Mouse (Mus musculus) gastrocnemius, postnatal 4 days (tissue): ENCODE data around the gene Tdrkh. TPM values are rescaled to one million over a fixed set of nuclear protein-coding genes. Genes with fewer than 3 reads are reported as not detected.

Experiments used
- DNase-seq, 2 experiments: peaks; one replicate each; pipeline ENCODE4 v3.0.0; 2021 to 2022; ENCODE audit warnings: low spot score in 2 of 2, mixed read lengths in 2 of 2
- long read RNA-seq, 2 experiments: library from polyadenylated mRNA; stranded (forward); transcript quantifications; one replicate each; pipeline ENCODE4 v2.0.0; 2021
- total RNA-seq, 2 experiments: library from RNA; stranded (reverse); gene quantifications; 2 replicates each; pipeline ENCODE4 v1.2.3; 2021

Gene Tdrkh
- total RNA-seq: 10 to 100 TPM; 11.0 to 14.0 TPM
- long read RNA-seq, experiment 1, full-length matches to known transcripts: 8 of 10 reads
- long read RNA-seq, experiment 1, partial matches to known transcripts: 1 of 10 reads
- long read RNA-seq, experiment 1, other reads (novel, unspliced or antisense): 1 of 10 reads
- long read RNA-seq, experiment 2, full-length matches to known transcripts: 13 of 15 reads
- long read RNA-seq, experiment 2, partial matches to known transcripts: 1 of 15 reads
- long read RNA-seq, experiment 2, other reads (novel, unspliced or antisense): 1 of 15 reads

- peak; percentile 87 to 94 for DNase-seq
These were observed at the start of gene Tdrkh for GRCm38 (mm10) chr3:94413031-94413679. Gene Tdrkh, plus strand, starts transcription at chr3:94413273.

DNA sequence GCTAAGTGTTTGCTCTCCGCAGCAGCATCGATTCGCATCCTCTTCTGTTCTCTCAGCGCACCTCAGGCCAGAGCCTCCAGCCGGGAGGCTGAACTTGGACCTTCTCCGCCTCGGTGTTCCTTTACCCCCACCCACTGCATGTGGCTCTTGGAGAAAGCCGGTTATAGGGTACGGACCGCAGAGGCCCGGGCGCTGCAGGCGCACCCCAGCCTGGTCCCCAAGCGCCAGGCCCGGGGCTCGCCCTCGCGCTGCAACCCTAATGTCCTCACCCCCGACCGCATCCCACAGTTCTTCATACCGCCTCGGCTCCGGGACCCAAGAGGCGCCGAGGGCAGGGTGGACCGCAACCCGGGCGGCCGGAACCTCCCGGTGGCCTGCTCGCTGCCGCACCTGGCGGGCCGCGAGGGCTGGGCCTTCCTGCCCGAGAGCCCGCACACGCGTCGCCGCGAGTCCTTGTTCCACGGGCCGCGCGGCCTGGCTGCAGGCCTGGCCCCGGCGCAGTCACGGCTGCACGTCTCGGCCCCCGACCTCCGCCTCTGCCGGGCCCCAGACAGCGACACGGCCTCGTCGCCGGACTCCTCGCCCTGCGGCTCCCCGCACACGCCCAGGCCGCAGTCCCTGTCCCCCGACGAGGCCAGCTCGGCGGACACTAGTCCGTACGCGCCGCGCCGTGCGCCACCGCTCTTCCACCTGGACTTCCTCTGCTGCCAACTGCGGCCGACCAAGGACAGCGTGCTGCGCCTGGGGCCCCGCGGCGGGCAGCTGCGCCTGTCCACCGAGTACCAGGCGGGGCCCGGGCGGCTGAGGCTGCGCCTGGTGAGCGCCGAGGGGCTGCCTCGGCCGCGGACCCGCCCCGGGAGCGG lies 49.6 kb upstream of the Tdrkh start:
- DNase-seq: peak; percentile 37 to 61

- DNase-seq: peak in 1 of 2 experiments; percentile 28
These were observed 48.9 kb upstream of the Tdrkh start for GRCm38 (mm10) chr3:94364154-94364526.

DNA sequence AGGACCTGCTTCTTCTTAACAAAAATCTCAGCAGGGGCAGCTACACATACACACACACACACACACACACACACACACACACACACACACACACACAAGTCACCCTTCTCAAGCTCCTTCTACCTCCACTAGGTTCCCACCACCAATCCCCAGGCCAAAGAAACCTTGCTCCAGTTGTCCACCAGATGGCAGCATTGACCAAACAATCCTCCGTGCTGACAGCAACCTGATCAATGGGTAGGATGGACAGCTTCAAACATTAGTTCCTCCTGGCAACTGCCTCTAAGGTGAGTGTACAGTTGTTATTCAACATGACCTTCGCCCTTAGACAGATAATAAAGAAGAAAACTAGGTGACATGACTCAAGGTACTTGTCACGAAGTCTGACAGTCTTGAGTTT lies 46.3 kb upstream of the Tdrkh start:
- peak; percentile 42 to 54 for DNase-seq

- no peak for DNase-seq
These were observed 45.6 kb upstream of the Tdrkh start for GRCm38 (mm10) chr3:94367511-94367910.

GRCm38 (mm10) chr3:94368631-94369030 lies 44.4 kb upstream of the Tdrkh start:
- DNase-seq: no peak

DNA sequence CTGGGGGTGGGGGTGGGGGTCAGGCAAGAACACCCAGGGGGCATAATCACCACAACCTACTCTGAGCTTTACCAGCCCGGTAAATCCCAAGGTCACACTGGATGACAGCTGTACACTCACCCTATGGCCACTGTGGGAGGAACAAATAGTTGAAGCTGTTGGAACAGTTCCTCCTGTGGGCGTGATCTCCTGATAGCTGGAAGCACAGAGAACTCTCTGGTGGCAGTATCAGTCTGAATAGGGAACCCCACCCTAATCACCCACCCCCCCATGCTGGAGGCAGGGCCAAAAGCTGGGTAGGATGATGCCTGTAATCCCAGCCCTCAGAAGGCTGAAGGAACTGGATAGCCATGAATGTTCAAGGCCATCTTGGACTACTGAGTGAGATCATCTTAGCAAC lies 43.4 kb upstream of the Tdrkh start:
- no peak for DNase-seq

- peak; percentile 49 to 69 for DNase-seq
These were observed 41.4 kb upstream of the Tdrkh start for GRCm38 (mm10) chr3:94371637-94372036.

DNA sequence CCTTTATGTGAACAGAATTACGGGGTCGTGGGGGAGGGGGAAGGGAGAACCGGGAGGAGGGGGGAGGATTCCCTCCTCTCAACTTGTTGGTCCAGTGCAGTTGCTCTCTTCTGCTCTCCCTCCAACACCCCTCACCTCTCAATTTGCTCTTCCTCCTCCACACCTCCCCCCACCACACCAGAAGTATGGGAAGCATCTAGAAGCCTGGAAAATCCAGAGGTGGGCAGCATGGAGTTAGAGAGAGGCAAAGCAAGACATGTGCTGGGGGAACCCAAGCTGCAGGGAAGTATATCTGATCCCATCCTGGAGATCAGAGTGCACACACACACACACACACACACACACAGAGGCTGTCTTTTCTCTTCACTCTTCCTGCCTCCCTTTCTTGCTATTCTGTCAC lies 41.0 kb upstream of the Tdrkh start:
- DNase-seq: no peak

DNA sequence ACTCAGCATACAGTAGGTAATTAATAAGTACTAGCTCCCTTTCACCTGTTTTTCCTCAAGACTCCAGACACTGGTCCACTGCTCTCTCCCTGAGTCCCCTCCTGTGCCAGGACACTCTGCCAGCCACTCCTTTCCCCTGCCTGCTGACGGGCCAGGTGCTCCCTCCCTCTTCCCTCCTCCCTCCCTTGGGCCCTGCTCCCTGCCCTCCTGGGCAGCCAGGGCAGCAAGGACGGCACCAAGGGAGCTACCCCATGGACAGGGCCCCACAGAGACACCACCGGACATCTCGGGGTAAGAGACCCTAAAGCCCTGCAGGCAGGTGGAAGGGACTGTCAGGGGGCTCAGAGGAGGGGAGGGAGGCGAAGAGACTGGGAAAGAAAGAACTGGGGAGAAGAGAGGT lies 40.4 kb upstream of the Tdrkh start, which contains the start of gene Rorc:
Gene Rorc, plus strand, starts transcription at position 154 of the 400 bp plus-strand sequence.
- no peak for DNase-seq

DNA sequence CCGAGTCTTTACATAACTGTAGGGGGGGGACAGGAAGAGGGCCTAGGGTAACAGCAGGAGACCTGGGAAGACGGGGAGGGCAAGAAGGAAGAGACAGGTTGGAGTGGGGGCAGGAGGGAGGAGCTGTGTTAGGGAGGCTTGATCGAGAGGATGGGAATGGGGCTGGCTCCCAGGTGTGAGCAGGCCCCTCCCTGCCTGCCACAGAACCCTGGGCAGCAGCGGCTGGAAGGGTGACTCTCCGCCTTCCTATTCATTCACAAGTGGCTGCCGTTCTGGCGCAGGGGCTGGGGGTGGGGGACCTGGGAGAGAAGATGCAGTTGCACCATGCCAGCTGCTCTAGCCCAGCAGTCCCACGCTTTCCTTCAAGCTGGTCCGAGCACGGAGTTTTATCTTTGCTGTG lies 40.0 kb upstream of the Tdrkh start:
- no peak for DNase-seq

GRCm38 (mm10) chr3:94373597-94374011 lies 39.5 kb upstream of the Tdrkh start:
- DNase-seq: peak; percentile 31 to 45

- no peak for DNase-seq
These were observed 38.4 kb upstream of the Tdrkh start for GRCm38 (mm10) chr3:94374636-94375035.

- no peak for DNase-seq
These were observed 37.9 kb upstream of the Tdrkh start for GRCm38 (mm10) chr3:94375146-94375545.

DNA sequence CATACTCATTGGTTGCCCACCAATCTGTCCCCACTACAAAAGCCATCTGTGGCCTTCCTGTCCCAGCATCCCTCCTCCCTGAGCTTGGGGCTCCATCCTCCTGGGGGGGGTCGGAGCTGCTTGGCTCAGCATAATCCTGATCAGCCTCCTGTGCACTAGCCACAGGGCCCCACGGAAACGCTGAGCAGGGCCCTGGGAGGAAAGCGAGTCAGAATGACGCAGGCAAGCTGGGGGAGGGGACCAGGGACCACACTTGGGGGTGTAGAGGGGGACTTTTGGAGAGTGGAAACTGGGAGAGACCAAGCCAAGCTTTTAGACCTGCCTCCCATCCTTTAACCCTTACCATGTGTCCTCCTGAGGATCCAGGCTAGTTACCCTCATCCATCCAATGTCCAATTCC lies 37.2 kb upstream of the Tdrkh start:
- DNase-seq: no peak

DNA sequence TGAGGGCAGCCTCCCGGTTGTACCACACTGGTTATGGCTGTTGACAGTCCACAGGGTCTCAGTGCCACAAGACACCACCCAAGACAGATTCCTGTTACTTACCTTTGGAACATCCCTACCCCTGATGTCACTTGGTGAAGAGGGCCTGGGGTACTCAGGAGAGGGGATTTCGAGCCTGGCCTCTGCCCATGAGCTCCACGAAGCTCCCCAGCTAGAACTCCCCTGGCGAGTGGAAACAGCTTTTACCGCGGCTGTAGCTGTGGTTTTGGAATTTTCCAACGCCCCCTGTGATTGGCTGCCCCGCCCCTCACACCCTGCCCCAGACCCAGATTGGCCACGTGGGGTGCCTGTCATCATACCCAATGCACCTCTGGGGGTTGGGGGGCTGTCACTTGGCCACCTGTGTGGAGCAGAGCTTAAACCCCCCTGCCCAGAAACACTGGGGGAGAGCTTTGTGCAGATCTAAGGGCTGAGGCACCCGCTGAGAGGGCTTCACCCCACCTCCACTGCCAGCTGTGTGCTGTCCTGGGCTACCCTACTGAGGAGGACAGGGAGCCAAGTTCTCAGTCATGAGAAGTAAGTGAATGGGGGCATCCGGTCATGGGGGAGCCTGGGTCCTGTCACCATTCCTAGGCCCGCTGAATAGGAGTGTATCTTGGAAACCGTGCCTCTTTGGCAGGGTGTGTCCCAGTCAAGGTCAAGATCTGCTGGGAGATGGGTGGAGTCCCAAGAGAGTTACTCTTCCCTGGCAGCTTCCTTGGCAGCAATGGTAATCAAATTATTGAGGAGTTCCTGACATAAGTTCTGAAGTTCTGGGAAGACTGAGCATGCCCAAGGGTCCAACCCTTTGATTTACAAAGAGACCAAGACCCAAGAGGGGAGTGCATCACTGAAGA lies 35.8 kb upstream of the Tdrkh start:
- no peak for DNase-seq

GRCm38 (mm10) chr3:94379831-94380510 lies 33.1 kb upstream of the Tdrkh start:
- no peak for DNase-seq

- no peak for DNase-seq
These were observed 30.8 kb upstream of the Tdrkh start for GRCm38 (mm10) chr3:94382308-94382707.

- DNase-seq: no peak
These were observed 29.6 kb upstream of the Tdrkh start for GRCm38 (mm10) chr3:94383476-94383875.

DNA sequence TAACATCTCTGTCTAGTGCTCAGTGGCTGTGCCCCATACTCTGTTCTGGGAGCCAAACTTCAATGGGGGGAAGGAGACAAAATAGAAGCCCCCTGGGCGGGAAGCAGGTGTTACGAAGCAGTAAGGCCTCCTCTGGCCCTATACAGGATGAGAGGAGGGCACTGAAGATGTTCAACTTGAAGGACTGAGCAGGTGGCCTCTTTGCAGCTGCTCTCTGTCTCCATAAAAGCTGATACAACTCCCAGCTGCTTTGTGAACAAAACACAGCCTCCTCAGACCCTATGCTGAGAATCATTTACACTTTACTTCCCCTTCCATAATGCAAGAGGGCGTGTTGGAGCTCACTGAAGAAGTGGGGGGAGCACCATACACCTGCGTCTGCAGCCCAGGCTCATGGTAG lies 26.4 kb upstream of the Tdrkh start:
- no peak for DNase-seq
